Mouse (Mus musculus): ENCODE results near the gene Sgo1. TPM values are rescaled to one million over a fixed set of nuclear protein-coding genes. Genes with fewer than 3 reads are reported as not detected.
"Not testable (repeated sequence)": the region's sequence is repeated elsewhere in the genome, so short reads cannot be mapped to it uniquely, and the experiment has no call there.

Sgo1 gene
- polyA plus RNA-seq, 2 experiments = 14.1 to 35.9 TPM

DNA sequence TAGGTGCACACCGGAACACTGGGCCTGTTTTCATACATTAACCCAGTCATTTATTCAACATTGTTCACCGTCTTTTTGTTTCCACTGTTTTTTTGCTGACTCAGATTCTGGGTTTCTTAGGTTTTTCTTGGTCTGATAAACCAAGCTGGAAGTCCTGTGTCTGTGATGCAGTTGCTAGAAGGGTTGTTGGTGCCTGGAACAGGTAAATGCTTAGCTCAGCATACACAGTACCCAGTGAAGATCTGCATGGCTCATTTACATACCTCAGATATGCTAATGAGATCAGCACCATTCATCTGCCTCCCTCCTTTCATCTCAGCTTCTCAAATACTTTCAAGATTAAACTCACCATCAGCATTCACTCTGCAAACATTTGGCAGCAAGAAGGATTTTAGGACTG lies 30.5 kb downstream of the Sgo1 start:
- TF ChIP-seq EP300 (IDR thresholded peaks at IDR 0.05; ENCODE audit: low read depth) (no peak), CTCF (IDR thresholded peaks at IDR 0.05; ENCODE audit: low read depth) (no peak)
- Histone ChIP-seq H3K9ac (replicated peaks) (no peak overlapping the region), H3K36me3 (replicated peaks; ENCODE audit: control insufficient read depth, insufficient read depth, low read depth) (peaks cover 5% of the 10 kb centered on the region), H3K27me3 (ENCODE audit: control insufficient read depth, insufficient read depth, low read length) (no peaks in the 10 kb centered on the region), H3K4me2 (ENCODE audit: low read depth) (no peak overlapping the region), H3K4me1 (replicated peaks; ENCODE audit: control insufficient read depth in 2 of 2, insufficient read depth in 2 of 2, low read length in 1 of 2) (no peaks in the 10 kb centered on the region), H3K4me3 (ENCODE audit: insufficient read depth in 1 of 2, low read depth in 2 of 2, low read length in 2 of 2) (no peak overlapping the region), H3K9me3 (ENCODE audit: control insufficient read depth, low read length) (no peaks in the 10 kb centered on the region), H3K27ac (no peak overlapping the region)
- DNase-seq (ENCODE audit: low read depth in 3 of 3, low spot score in 3 of 3) (no peak), ATAC-seq (ENCODE audit: insufficient read depth) (no peak)
- 74% methylated on average over 2 of the region's 2 CpGs for WGBS (ENCODE audit: insufficient replicate concordance)

DNA sequence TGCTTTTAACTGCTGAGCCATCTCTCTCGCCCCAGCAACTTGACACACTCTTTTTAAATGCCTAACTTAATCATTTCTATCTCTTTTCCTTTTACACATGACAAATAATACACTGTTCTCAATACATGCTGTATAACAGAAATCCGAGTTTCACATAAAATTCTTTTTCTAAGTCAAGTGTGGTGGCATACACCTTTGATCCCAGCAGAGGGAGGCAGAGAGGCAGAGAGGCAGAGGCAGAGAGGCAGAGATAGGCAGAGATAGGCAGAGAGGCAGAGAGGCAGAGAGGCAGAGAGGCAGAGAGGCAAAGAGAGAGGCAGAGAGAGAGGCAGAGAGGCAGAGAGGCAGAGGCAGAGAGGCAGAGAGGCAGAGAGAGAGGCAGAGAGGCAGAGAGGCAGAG lies 31.7 kb downstream of the Sgo1 start:
- H3K27ac ChIP-seq; H3K4me2 ChIP-seq (ENCODE audit: low read depth); H3K27me3 ChIP-seq (ENCODE audit: control insufficient read depth, insufficient read depth, low read length); H3K9ac ChIP-seq (replicated peaks); H3K4me3 ChIP-seq (ENCODE audit: insufficient read depth in 1 of 2, low read depth in 2 of 2, low read length in 2 of 2); H3K36me3 ChIP-seq (replicated peaks; ENCODE audit: control insufficient read depth, insufficient read depth, low read depth); ATAC-seq (ENCODE audit: insufficient read depth); DNase-seq (ENCODE audit: low read depth in 3 of 3, low spot score in 3 of 3); H3K9me3 ChIP-seq (ENCODE audit: control insufficient read depth, low read length); H3K4me1 ChIP-seq (replicated peaks; ENCODE audit: control insufficient read depth in 2 of 2, insufficient read depth in 2 of 2, low read length in 1 of 2): not testable (repeated sequence)
- peak; percentile 77 for TF ChIP-seq CTCF (IDR thresholded peaks at IDR 0.05; ENCODE audit: low read depth)
- WGBS (ENCODE audit: insufficient replicate concordance) = 62% methylated on average over 2 of the region's 2 CpGs

DNA sequence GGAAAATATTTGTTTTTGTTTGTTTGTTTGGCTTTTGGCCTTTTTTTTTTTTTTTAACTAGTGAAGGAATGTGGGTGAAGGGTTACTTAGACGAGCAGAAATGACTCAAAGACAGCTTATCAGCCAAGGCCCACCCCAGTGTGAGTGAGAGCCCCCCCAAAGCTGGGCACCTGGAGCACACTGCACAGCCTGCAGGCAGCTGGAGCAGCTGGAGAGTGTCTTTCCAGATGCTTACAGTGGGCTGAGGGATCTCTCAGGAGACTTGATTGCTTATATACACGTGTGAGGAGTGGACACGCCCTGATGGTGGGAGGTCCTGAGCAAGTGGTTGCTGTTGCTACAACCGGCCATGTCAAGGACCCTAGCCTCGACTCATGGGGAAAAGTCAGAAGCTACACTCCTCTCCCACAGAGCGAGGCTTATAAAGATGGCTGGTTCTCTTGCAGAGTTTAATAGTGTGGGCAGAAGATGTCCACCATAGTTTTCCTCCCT lies 32.7 kb downstream of the Sgo1 start:
- Histone ChIP-seq H3K36me3 (replicated peaks; ENCODE audit: control insufficient read depth, insufficient read depth, low read depth) (peaks cover 8% of the 10 kb centered on the region), H3K4me2 (ENCODE audit: low read depth) (no peak overlapping the region), H3K4me1 (replicated peaks; ENCODE audit: control insufficient read depth in 2 of 2, insufficient read depth in 2 of 2, low read length in 1 of 2) (no peaks in the 10 kb centered on the region), H3K4me3 (ENCODE audit: insufficient read depth in 1 of 2, low read depth in 2 of 2, low read length in 2 of 2) (no peak overlapping the region), H3K27ac (no peak overlapping the region), H3K9me3 (ENCODE audit: control insufficient read depth, low read length) (no peaks in the 10 kb centered on the region), H3K9ac (replicated peaks) (no peak overlapping the region), H3K27me3 (ENCODE audit: control insufficient read depth, insufficient read depth, low read length) (no peaks in the 10 kb centered on the region)
- WGBS (ENCODE audit: insufficient replicate concordance) = 50% methylated on average over 6 of the region's 6 CpGs
- TF ChIP-seq CTCF (IDR thresholded peaks at IDR 0.05; ENCODE audit: low read depth) (no peak), EP300 (IDR thresholded peaks at IDR 0.05; ENCODE audit: low read depth) (no peak)
- DNase-seq (ENCODE audit: low read depth in 3 of 3, low spot score in 3 of 3) (no peak), ATAC-seq (ENCODE audit: insufficient read depth) (no peak)

DNA sequence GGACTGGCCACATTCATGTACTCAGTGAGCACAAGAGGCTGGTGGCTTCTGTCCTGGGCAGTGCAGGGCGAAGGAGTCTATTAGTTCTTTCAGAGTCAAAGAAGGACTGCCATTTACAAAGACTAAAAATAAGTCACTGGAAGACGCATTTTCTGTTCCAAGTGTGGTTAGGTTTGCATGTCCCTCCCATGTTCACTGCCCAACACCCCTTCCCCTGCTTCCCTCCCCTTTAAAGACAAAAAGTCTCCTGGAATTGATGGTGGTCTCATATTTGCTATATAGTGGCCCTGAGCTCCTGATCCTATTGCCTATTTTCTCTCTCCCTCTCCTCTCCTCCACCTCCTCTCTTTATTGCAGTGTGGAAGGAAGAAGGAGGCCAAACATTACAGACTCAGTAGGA lies 33.2 kb downstream of the Sgo1 start:
- H3K4me2 ChIP-seq (ENCODE audit: low read depth) = no peak overlapping the region
- 72% methylated on average over 2 of the region's 2 CpGs for WGBS (ENCODE audit: insufficient replicate concordance)
- H3K9me3 ChIP-seq (ENCODE audit: control insufficient read depth, low read length) = no peaks in the 10 kb centered on the region
- no peaks in the 10 kb centered on the region for H3K27me3 ChIP-seq (ENCODE audit: control insufficient read depth, insufficient read depth, low read length)
- no peak overlapping the region for H3K27ac ChIP-seq
- TF ChIP-seq EP300 (IDR thresholded peaks at IDR 0.05; ENCODE audit: low read depth) (no peak), CTCF (IDR thresholded peaks at IDR 0.05; ENCODE audit: low read depth) (no peak)
- H3K36me3 ChIP-seq (replicated peaks; ENCODE audit: control insufficient read depth, insufficient read depth, low read depth) = peaks cover 8% of the 10 kb centered on the region
- H3K9ac ChIP-seq (replicated peaks) = no peak overlapping the region
- ATAC-seq (ENCODE audit: insufficient read depth) (no peak), DNase-seq (ENCODE audit: low read depth in 3 of 3, low spot score in 3 of 3) (no peak)
- no peak overlapping the region for H3K4me3 ChIP-seq (ENCODE audit: insufficient read depth in 1 of 2, low read depth in 2 of 2, low read length in 2 of 2)
- no peaks in the 10 kb centered on the region for H3K4me1 ChIP-seq (replicated peaks; ENCODE audit: control insufficient read depth in 2 of 2, insufficient read depth in 2 of 2, low read length in 1 of 2)

DNA sequence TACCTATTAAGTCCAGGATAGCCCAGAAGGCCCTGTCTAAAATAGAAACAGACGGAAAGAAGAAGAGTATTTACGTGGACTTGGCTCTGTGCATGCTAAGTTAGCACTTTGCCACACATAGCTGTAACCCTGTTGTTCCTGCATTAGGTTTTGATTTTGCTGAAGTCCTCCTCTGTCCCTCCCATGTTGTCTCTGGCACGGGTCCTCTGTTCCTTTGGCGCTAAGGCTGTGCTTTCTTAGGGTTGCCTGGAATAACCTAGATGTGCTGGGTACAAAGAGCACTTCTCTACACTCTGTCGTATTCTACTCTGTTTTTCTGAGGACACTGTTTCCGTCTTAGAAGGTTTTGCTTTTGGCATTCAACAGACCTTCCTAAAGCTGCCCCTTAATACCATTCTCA lies 34.1 kb downstream of the Sgo1 start:
- Histone ChIP-seq H3K27me3 (ENCODE audit: control insufficient read depth, insufficient read depth, low read length) (no peaks in the 10 kb centered on the region), H3K9me3 (ENCODE audit: control insufficient read depth, low read length) (no peaks in the 10 kb centered on the region), H3K9ac (replicated peaks) (no peak overlapping the region), H3K36me3 (replicated peaks; ENCODE audit: control insufficient read depth, insufficient read depth, low read depth) (peaks cover 8% of the 10 kb centered on the region), H3K4me3 (ENCODE audit: insufficient read depth in 1 of 2, low read depth in 2 of 2, low read length in 2 of 2) (no peak overlapping the region), H3K4me1 (replicated peaks; ENCODE audit: control insufficient read depth in 2 of 2, insufficient read depth in 2 of 2, low read length in 1 of 2) (no peaks in the 10 kb centered on the region), H3K4me2 (ENCODE audit: low read depth) (no peak overlapping the region), H3K27ac (no peak overlapping the region)
- TF ChIP-seq CTCF (IDR thresholded peaks at IDR 0.05; ENCODE audit: low read depth) (no peak), EP300 (IDR thresholded peaks at IDR 0.05; ENCODE audit: low read depth) (no peak)
- DNase-seq (ENCODE audit: low read depth in 3 of 3, low spot score in 3 of 3) (no peak), ATAC-seq (ENCODE audit: insufficient read depth) (no peak)
- WGBS (ENCODE audit: insufficient replicate concordance) = 80% methylated on average over 6 of the region's 6 CpGs
